Mouse (Mus musculus) retina, postnatal 7 days (tissue): ENCODE results near the gene Sytl1.

ENCODE experiments used
- DNase-seq: peaks from one replicate; pipeline ENCODE4 v3.0.0-alpha.2; 2012; ENCODE audit warnings: low read depth, low spot score

Gene Sytl1

DNA sequence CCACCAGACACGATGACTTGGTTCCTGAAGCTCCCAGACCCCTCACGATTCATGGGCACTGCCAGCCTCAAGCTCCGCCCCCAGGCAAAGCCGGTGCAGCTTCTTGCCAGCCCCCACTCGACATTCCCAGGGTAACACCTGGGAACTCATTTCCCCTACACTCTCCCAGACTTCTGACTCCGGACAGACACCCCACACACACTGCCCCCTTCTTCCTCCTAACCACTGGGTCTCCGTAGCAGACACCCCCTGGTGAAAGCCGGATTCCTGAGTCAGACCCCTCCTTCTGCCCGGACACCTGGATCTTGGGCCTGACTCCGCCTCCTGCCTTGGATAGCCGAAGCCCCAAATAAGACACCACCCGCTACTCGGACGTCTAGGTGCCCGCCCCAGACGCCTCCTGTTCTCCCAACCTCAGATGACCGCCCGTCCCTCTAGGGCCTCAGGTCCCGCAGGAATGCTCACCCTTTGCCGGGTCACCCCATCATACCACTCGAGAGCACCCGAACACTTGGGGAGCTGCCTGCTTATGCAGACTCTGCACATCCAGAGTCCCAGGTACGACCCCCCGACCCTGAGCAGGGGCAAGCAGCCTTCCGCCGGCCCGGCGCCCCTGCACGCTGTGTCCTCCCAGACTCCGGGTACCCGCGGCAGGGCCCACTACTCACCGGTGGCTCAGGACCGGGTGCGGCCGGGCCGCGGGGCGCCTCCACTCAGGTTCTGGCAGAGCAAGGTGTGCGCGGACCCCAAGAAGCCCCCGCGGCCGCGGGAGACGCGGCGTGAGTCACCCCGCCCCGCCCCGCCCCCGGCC is 51.0 kb downstream of the Sytl1 start, which contains the start of the genes Cd164l2 and Gpr3:
Gene Cd164l2 (plus strand): TSS at position 381 of the 811 bp plus-strand sequence.
Gene Gpr3 (minus strand): TSS at position 786 of the 811 bp plus-strand sequence.
- DNase-seq, result no peak

DNA sequence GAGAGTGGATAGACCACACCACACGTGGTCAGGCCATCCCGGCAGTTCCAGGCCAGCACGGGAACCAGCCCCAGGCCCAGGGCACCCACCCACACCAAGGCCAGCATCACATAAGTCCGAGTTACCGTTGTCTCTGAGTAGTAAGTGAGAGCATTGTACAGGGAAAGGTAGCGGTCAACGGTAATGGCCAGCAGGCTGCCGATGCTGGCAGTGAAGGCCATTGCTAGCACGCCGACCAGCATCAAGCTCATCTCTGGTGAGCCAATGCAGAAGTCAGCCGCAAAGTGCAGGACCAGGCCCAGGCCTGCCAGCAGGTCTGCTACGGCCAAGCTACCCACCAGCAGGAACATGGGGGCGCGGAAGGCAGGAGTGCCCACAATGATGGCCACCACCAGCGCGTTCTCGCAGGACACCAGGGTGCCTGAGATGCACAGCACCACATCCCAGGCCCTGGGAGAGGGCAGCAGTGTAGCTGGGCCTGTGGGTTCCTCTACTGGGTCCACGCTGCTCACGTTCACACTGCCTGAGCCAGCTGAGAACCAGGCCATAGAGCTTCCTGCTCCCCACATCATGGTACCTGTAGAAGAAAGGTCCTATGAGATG is 52.0 kb downstream of the Sytl1 start:
- no peak for DNase-seq

DNA sequence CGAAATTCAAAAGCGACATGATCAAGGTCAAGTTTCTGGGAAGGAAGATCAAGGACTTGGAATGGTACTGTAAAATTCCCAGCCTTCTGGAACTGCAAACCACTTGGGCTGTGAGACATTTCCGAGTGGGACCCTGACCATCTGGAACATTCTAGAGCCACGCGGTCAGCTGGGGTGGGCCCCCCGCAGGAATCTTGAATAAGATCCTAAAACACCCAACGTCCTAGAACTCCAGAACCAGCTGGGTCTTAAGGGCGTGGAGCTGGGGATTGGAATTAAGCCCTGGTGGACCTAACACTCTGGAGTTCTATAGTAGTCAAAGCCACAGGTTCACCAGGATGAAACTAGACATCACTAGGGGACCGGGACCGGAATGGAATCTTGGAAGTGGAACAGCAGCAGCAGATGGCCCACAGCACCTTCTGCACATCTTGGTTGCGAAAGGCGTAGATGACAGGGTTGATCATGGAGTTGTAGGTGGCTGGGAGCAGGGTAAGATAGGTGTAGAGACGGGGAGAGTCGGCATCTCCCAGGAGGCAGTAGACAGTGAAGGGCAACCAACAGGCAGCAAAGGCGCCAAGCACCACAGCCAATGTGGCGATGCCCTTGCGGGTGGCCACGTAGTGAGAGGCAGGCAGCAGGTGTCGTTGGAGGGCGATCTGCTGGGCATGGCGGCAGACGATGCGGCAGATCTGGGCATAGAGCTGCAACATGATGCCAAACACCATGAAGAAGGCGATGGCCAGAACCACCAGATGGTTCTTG is 52.7 kb downstream of the Sytl1 start:
- DNase-seq, result no peak

DNA sequence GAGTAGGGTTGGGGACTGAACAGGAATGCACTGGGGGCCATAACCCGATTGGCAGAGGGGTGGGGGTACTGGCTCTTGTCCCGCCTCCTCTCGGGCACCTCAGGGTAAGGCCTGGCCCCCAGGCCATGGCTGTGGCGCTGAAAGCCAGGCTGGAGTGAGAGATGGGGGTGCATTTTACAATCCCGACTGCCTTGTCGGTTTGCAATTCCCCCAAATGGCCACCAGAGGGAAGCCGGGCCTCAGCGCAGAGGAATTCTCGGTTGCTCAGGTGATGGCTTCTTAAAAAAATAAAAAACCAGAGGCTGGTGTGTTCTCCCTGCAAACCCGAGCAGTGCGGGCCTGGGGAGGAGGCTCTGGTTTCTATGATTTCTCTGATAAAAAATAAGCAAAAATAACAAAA is 53.5 kb downstream of the Sytl1 start:
- DNase-seq, result peak; percentile 53

DNA sequence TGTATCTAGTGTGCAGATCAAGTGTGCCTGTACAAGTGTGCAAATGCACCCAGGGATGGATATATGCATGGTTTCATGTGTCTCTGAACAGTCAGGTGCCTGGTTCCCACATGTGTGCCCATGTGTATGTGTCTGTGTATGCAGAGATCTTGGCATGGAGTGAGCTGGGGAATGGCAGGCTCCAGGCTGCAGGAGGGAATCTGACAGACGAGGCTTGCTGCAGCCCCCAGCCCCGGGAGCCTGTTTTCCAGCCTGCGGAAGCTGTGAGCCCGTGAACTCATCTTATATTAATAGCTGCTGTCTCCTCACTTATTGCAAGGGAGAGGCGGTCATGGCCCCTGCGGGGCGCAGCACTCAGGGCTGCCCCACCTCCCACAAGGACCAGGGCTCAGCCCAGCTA is 58.5 kb downstream of the Sytl1 start:
- DNase-seq, result no peak

DNA sequence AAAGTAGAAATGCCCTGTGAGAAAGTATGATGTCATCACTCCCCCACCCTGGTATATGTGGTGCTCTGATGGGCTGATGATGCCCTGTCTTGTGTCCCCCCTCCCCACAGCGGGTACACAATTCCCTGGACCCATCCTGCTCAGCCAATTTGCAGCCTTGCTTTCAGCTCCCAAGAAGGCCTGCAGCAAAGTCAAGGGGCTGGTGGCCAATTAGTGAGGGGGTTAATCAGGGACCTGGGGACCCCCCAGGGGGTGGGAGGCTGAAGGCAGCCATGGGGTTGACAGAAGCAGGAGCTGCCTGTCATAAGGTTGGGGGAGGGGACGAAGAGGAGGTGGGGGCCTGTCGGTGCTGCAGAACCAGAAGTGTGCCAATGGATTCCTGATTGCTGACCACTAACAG is 59.3 kb downstream of the Sytl1 start:
- DNase-seq, result no peak
